Mouse (Mus musculus): ENCODE data around the gene 3110082J24Rik. TPM values are rescaled to one million over a fixed set of nuclear protein-coding genes. Genes with fewer than 3 reads are reported as not detected.

The 3110082J24Rik gene
- 8.0 and 8.3 TPM in 2 replicates for polyA plus RNA-seq (2016; fragmentation: Nextera tagmentation; extraction: Ambion mirVana)

DNA sequence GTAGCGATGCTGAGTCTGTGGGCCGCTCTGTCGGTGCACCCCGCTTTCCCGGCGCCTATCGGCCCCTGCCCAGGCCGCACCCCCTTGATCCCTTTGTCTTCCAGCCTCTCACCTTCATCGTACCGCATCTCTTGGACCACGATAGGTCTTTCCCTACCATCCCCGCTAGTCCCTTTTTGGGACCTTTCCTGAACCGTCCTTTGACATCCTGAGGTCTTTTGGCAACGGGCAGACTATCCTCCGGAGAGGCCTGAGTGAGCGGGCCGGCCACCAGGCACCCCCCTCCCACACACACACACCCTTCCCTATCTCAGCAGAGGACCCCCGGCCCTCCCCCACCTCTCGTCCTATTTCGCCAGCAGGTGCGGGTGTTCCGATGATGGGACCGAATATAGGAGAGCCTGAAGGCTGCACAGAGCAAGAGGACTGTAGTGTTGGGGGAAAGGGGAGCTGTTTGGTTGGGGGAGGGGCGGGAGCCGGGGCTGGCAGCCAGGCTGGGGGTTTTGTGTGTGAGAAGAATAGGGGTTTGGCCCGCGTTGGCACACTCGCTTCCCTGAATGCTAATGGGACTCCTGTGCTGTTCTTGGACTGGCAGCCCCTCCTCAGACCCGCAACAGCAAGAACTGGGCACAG lies at the start of gene 3110082J24Rik:
TSS of gene 3110082J24Rik (minus strand) at position 419 of the 633 bp plus-strand sequence.
- Histone ChIP-seq H3K9ac (peak within 1 kb of the TSS; percentile 84), H3K4me1 (peaks cover 57% of the 10 kb centered on the region), H3K27me3 (no peaks in the 10 kb centered on the region; the same call in 1 of the 2 replicates), H3K9me3 (no peaks in the 10 kb centered on the region; the same call in 1 of the 2 replicates), H3K4me3 (replicated peaks) (peak within 1 kb of the TSS; percentile 71), H3K36me3 (replicated peaks) (peaks cover 8% of the 10 kb centered on the region; the same call in 1 of the 2 replicates), H3K4me2 (peak within 1 kb of the TSS; percentile 95), H3K27ac (peak within 1 kb of the TSS; percentile 89)
- ATAC-seq (ENCODE audit: low FRiP score): peak; percentile 61
- under 1% methylated on average over 27 of the region's 29 CpGs for WGBS

DNA sequence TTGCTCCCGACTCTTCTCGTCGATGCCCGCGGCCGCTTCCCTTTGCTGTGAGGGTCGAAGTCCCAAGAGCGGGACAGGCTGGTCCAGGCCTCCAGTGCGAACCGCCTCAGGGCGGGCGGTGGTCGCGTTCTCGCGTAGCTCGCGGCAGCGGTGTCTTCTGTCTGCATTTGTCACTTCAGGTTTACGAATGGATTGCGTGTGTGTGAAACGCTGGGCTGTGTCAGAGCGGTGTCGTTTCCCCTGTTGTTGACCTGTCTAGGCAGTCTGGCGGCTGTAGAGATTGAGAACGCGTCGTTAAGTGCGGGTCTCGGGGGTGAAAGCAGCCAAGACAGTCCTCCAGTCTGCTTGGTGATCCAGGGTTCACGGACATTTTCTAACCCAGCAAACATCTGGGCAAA lies 49.5 kb upstream of the 3110082J24Rik start:
- H3K9ac ChIP-seq: peak overlapping the region; percentile 87
- H3K4me3 ChIP-seq (replicated peaks): peak overlapping the region; percentile 90
- under 1% methylated on average over 31 of the region's 31 CpGs for WGBS
- no peaks in the 10 kb centered on the region for H3K36me3 ChIP-seq (replicated peaks)
- no peaks in the 10 kb centered on the region for H3K27me3 ChIP-seq
- H3K9me3 ChIP-seq: no peaks in the 10 kb centered on the region
- peak; percentile 71 for ATAC-seq (ENCODE audit: low FRiP score)
- peak overlapping the region; percentile 78 for H3K27ac ChIP-seq
- peaks cover 21% of the 10 kb centered on the region for H3K4me1 ChIP-seq
- peak overlapping the region; percentile 72 for H3K4me2 ChIP-seq

DNA sequence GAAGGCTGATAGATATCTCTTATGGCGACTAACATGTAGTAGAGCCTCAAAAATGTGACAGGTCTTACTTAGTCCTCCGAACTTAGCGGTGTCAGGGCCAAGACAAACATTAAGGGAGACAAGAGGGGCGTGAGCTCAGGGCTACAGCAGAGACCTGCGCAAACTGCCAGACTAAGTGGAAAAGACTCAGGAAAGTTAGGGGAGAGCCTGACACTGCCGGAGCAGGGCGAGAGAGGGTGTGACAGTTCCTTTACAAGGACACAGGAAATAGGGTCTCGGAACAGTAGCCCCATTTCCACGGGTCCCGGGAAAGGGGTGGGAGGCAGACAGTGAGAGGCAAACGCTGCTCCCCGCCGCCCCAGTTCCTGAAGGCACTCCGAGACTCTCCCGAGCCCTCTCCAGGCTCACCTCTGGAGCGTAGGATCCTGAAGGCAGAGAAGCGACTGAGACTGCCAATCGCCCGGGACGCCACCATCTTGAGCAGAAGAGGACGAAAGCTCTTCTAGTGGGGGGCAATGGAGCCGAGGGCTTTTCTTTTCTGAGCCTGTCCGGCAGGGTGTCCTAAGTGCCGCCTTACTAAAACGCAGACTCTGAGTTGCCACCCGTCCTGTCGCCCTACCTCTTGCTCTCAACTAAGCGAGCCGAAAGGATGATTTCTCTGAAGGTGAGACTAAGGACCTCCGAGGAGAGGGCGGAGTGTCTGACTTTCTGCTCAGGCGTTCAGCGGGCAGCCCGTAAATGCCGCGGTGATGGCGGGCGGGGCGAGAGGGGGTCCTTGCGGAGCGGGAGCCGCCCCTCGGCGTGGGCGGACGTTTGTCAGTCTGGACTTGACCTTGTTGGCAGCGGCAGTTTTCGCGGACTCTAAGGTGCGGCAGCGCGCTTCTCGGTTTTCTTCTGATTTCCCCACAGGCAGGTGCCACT lies 48.8 kb upstream of the 3110082J24Rik start, which contains the start of the genes Hadha and Hadhb:
TSS of gene Hadha (minus strand) at position 689 of the 921 bp plus-strand sequence.
TSS of gene Hadhb (plus strand) at position 775 of the 921 bp plus-strand sequence.
- under 1% methylated on average over 53 of the region's 53 CpGs for WGBS
- peaks cover 21% of the 10 kb centered on the region for H3K4me1 ChIP-seq
- no peaks in the 10 kb centered on the region for H3K9me3 ChIP-seq
- no peaks in the 10 kb centered on the region for H3K36me3 ChIP-seq (replicated peaks)
- peak within 1 kb of the TSS; percentile 90 for H3K4me3 ChIP-seq (replicated peaks)
- peak within 1 kb of the TSS; percentile 87 for H3K9ac ChIP-seq
- no peaks in the 10 kb centered on the region for H3K27me3 ChIP-seq
- peak; percentile 90 for ATAC-seq (ENCODE audit: low FRiP score)
- H3K27ac ChIP-seq: peak within 1 kb of the TSS; percentile 78
- H3K4me2 ChIP-seq: peak within 1 kb of the TSS; percentile 72

DNA sequence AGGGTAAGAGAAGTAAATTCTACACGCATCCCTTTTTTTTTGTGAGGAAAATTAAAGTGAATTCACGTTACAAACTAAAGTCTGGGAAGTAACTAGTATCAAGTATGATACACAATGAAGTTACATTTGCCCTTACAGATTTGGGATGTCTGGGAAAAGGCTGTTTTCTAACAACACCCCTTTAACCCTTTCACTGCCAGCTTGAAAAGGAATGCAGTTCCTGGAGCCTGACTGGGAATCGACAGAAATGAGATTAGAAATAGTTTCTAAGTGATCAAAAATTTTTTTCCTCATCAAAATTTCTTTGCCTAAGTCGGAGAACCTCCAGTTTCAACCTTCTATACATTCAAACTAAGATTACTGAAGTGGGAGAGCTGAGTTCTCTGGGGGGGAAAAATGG lies 48.1 kb upstream of the 3110082J24Rik start:
- H3K4me2 ChIP-seq: peak overlapping the region; percentile 72
- no peak overlapping the region for H3K27ac ChIP-seq
- H3K4me1 ChIP-seq: peaks cover 21% of the 10 kb centered on the region
- peak overlapping the region; percentile 90 for H3K4me3 ChIP-seq (replicated peaks)
- no peaks in the 10 kb centered on the region for H3K36me3 ChIP-seq (replicated peaks)
- no peaks in the 10 kb centered on the region for H3K9me3 ChIP-seq
- no peaks in the 10 kb centered on the region for H3K27me3 ChIP-seq
- ATAC-seq (ENCODE audit: low FRiP score): no peak
- H3K9ac ChIP-seq: peak overlapping the region; percentile 87
- 23% methylated on average over 4 of the region's 4 CpGs for WGBS

DNA sequence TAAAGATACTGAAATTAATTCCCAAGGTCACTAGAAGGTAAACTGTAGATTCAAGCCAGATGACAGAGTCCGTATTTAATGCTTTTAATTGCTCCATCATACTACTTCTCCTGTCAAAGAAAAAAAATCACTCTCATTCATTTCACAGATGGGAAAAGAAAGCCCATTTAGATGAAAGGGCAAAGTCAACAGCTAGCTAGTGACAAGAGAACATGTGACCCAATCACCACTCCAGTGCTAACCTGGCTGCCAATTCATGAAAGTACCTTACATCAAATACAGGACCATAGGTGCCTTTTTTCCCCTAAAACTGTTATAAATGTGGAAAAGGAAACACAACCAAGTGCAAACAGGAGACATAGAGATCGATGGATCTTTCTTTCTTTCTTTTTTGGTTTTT lies 47.3 kb upstream of the 3110082J24Rik start:
- no peak overlapping the region for H3K4me2 ChIP-seq
- H3K36me3 ChIP-seq (replicated peaks): no peaks in the 10 kb centered on the region
- H3K4me3 ChIP-seq (replicated peaks): no peak overlapping the region
- no peaks in the 10 kb centered on the region for H3K9me3 ChIP-seq
- ATAC-seq (ENCODE audit: low FRiP score): no peak
- H3K27me3 ChIP-seq: no peaks in the 10 kb centered on the region
- WGBS: 89% methylated on average over 2 of the region's 2 CpGs
- H3K27ac ChIP-seq: no peak overlapping the region
- peaks cover 21% of the 10 kb centered on the region for H3K4me1 ChIP-seq
- no peak overlapping the region for H3K9ac ChIP-seq

DNA sequence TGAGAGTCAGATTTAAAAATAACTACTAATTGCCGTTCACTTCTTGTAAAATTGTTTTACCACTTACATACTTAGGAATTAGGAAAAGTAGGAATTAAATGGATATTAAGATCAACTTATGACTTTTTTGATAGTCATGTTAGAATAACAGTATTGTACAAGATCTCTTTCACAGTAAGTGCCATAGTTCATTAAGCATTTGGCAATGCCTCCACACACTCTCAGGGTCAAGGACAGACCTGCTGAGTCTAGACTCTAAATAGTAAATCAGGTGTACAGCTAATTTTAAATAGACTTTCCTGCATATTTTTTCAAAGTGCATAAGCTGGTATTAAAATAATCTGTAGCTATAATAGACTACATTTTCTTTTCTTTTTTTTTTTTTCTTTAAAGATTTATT lies 46.5 kb upstream of the 3110082J24Rik start:
- Histone ChIP-seq H3K27ac (no peak overlapping the region), H3K9me3 (no peaks in the 10 kb centered on the region), H3K4me2 (no peak overlapping the region), H3K27me3 (no peaks in the 10 kb centered on the region), H3K4me1 (peaks cover 21% of the 10 kb centered on the region), H3K4me3 (replicated peaks) (no peak overlapping the region), H3K9ac (no peak overlapping the region), H3K36me3 (replicated peaks) (no peaks in the 10 kb centered on the region)
- WGBS: 88% methylated on average over 1 of the region's 1 CpGs
- ATAC-seq (ENCODE audit: low FRiP score): no peak

DNA sequence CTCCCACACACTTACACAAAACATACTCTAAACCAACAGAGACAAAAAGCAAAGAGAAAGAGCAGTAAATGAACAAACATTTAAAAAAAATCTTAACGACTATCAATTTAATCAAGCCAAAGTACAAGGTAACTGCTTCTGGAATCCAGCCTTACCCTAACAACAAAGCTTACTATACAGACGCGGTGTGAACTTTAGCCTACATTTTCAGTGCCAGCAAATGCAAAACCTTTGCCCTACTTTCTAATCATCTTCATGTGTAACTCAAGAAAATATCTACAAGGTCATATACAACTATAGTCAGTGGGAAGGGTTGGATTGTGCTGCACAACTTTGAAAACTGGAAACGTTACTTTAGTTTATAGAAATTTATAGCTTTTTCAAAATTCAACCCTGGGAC lies 46.1 kb upstream of the 3110082J24Rik start:
- peaks cover 21% of the 10 kb centered on the region for H3K4me1 ChIP-seq
- H3K9ac ChIP-seq: no peak overlapping the region
- 43% methylated on average over 4 of the region's 4 CpGs for WGBS
- H3K4me2 ChIP-seq: no peak overlapping the region
- no peaks in the 10 kb centered on the region for H3K9me3 ChIP-seq
- no peak overlapping the region for H3K4me3 ChIP-seq (replicated peaks)
- no peak for ATAC-seq (ENCODE audit: low FRiP score)
- no peak overlapping the region for H3K27ac ChIP-seq
- no peaks in the 10 kb centered on the region for H3K36me3 ChIP-seq (replicated peaks)
- H3K27me3 ChIP-seq: no peaks in the 10 kb centered on the region

DNA sequence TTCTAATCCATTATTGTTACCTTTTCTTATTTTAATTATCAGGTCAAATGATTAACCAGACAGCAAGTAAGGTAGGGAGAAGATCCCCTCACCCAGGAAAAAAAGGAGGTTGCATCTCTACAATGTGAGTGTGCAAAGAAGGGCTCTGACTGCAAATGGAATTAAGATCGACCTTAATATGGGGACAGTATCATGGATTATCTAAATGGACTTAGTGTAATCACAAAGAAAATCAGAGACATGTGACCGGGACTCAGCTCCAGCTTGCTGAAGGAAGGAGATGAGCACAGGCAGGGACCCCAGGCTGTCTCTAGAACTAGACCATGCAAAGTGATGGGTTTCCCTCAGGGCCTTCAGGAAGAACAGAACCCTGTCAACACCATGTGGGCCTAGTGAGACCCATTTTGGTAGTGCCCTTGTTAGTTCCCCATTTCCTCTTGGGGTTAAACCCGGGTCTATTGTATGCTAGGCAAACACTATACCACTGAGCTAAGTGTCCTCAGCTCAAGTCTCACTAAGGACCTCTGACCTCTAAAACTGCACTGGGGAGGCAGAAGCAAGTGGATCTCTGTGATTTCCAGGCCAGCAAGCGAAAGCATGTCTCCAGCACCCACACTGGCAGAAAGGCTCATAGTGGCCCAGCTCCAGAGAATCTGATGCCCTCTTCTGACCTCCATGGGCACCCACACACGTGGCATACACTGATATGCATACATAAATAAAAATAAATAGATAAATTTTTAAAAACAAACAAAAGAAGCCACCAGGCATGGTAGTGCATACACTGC lies 42.4 kb upstream of the 3110082J24Rik start:
- Histone ChIP-seq H3K4me2 (no peak overlapping the region), H3K9me3 (no peaks in the 10 kb centered on the region), H3K27me3 (no peaks in the 10 kb centered on the region), H3K4me3 (replicated peaks) (no peak overlapping the region), H3K27ac (no peak overlapping the region), H3K9ac (no peak overlapping the region), H3K4me1 (peaks cover 8% of the 10 kb centered on the region; the same call in 1 of the 2 replicates), H3K36me3 (replicated peaks) (peaks cover 30% of the 10 kb centered on the region)
- 96% methylated on average over 5 of the region's 5 CpGs for WGBS
- no peak for ATAC-seq (ENCODE audit: low FRiP score)

DNA sequence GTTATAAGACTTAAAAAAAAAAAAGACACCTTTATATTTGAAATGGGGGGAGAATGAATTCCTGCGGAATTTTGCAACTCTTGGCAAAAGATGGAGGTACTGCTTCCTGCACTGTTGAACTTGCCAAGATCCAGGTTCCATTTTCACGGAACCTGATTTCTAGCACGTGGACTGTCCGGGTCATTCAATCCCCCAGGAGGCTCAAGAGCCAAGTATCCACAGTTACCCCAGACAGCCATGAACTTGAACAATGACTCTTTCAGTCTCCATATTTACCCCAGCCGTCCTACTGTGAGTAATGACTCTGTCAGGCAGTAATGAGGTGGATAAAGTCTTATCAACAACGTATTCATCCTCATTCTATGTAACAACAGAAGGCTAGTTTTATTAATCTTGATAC lies 40.6 kb upstream of the 3110082J24Rik start:
- H3K4me3 ChIP-seq (replicated peaks): no peak overlapping the region
- H3K27me3 ChIP-seq: no peaks in the 10 kb centered on the region
- no peak overlapping the region for H3K27ac ChIP-seq
- H3K36me3 ChIP-seq (replicated peaks): peaks cover 47% of the 10 kb centered on the region
- no peak for ATAC-seq (ENCODE audit: low FRiP score)
- no peaks in the 10 kb centered on the region for H3K9me3 ChIP-seq
- no peak overlapping the region for H3K9ac ChIP-seq
- H3K4me1 ChIP-seq: peaks cover 1% of the 10 kb centered on the region; the same call in 1 of the 2 replicates
- no peak overlapping the region for H3K4me2 ChIP-seq
- WGBS: 86% methylated on average over 6 of the region's 6 CpGs

DNA sequence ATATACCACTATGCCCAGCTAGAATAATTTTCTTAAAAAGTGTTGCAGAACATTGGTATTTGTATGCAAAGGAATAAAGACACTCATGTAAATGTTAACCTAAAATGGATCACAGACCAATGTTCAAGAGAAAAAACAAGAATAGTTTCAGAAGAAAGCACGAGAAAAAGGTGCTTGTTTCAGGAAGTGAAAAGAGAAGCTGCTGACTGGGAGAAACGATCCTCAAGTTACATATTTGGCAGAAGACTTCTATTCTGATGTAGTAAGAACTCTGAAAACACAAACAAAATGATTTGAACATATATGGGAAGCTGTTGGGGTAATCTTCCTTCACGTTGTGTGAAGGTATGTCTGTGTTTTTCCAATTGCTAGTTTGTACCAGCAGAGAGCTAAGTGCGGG lies 32.3 kb upstream of the 3110082J24Rik start:
- H3K36me3 ChIP-seq (replicated peaks): peaks cover 70% of the 10 kb centered on the region
- H3K4me3 ChIP-seq (replicated peaks): no peak overlapping the region
- WGBS: 91% methylated on average over 4 of the region's 4 CpGs
- H3K9me3 ChIP-seq: no peaks in the 10 kb centered on the region
- no peak for ATAC-seq (ENCODE audit: low FRiP score)
- no peak overlapping the region for H3K9ac ChIP-seq
- no peaks in the 10 kb centered on the region for H3K27me3 ChIP-seq
- no peak overlapping the region for H3K4me2 ChIP-seq
- H3K4me1 ChIP-seq: no peaks in the 10 kb centered on the region
- no peak overlapping the region for H3K27ac ChIP-seq

DNA sequence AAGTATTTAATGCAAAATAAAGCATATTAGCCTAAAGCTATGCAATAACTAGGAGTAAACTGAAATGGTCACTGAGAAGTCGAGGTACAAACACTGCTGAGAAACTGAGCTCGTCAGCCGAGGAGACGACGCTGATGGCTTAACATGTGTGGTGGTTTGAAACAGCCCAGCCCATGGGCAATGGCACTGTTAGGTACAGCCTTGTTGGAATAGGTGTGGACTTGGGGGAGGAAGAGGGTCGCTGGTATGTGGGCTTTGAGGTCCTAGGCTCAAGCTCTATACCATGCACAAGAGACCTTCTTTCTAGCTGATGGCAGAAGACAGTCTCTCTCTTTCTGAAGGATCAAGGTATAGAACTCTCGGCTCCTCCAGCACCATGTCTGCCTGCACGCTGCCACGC lies 31.4 kb upstream of the 3110082J24Rik start:
- H3K4me2 ChIP-seq: no peak overlapping the region
- H3K36me3 ChIP-seq (replicated peaks): peaks cover 68% of the 10 kb centered on the region
- no peak overlapping the region for H3K27ac ChIP-seq
- no peaks in the 10 kb centered on the region for H3K4me1 ChIP-seq
- no peaks in the 10 kb centered on the region for H3K27me3 ChIP-seq
- no peaks in the 10 kb centered on the region for H3K9me3 ChIP-seq
- 92% methylated on average over 9 of the region's 9 CpGs for WGBS
- no peak for ATAC-seq (ENCODE audit: low FRiP score)
- H3K4me3 ChIP-seq (replicated peaks): no peak overlapping the region
- no peak overlapping the region for H3K9ac ChIP-seq

Measured in forebrain, embryonic 12.5 days (tissue).